Mouse (Mus musculus) olfactory bulb, adult 2 months (tissue): ENCODE measurements around the gene Cfb. TPM values are rescaled to one million over a fixed set of nuclear protein-coding genes. Genes with fewer than 3 reads are reported as not detected.

Experiments used
- H3K27ac ChIP-seq: fragments of 200-500 bp; 2 replicates; pipeline ENCODE4 v1.5.1; 2012; ENCODE audit warnings: low read depth, low read length; ENCODE audit not compliant: insufficient read depth
- H3K4me1 ChIP-seq: fragments of 200-500 bp; 2 replicates; pipeline ENCODE4 v1.6.1; 2012; ENCODE audit warnings: low read length; ENCODE audit not compliant: control insufficient read depth, insufficient read depth
- H3K4me3 ChIP-seq: fragments of 200-500 bp; 2 replicates; pipeline ENCODE4 v1.5.1; 2012; ENCODE audit warnings: mild to moderate bottlenecking, low read depth, low read length, moderate library complexity; ENCODE audit not compliant: insufficient read depth
- CTCF ChIP-seq: fragments of 200-500 bp; IDR thresholded peaks from 2 replicates; pipeline ENCODE4 v1.5.1; 2012; ENCODE audit warnings: low read depth, mild to moderate bottlenecking, low read length, moderate library complexity; ENCODE audit not compliant: insufficient read depth
- POLR2A ChIP-seq: fragments of 200-500 bp; IDR thresholded peaks from 2 replicates; pipeline ENCODE4 v1.6.1; 2012; ENCODE audit warnings: mild to moderate bottlenecking, low read depth, low read length, moderate library complexity; ENCODE audit not compliant: insufficient read depth
- WGBS: fragments of 180-500 bp; shearing (Covaris S2); methylation state at CpG from one replicate; pipeline ENCODE4 v1.1.7; 2018; 5-methylcytosine and 5-hydroxymethylcytosine counted together
- polyA plus RNA-seq: library from polyadenylated mRNA; stranded (reverse); fragments of >200 nt; gene quantifications from 2 replicates; pipeline ENCODE4 v1.2.4, GENCODE M21; 2012; ENCODE audit warnings: low replicate concordance; ENCODE audit not compliant: missing spikeins, insufficient read depth, insufficient read length

Gene Cfb
- polyA plus RNA-seq, 1 experiment, result not detected

- TF ChIP-seq POLR2A (no peak), CTCF (no peak)
- no peak overlapping the region for H3K4me3 ChIP-seq
- H3K4me1 ChIP-seq, result no peaks in the 10 kb centered on the region
- 85% methylated on average over 5 of the region's 5 CpGs for WGBS
- H3K27ac ChIP-seq, result no peak overlapping the region
Observed at GRCm38 (mm10) chr17:34887942-34888341, 25.6 kb upstream of the Cfb start.

DNA sequence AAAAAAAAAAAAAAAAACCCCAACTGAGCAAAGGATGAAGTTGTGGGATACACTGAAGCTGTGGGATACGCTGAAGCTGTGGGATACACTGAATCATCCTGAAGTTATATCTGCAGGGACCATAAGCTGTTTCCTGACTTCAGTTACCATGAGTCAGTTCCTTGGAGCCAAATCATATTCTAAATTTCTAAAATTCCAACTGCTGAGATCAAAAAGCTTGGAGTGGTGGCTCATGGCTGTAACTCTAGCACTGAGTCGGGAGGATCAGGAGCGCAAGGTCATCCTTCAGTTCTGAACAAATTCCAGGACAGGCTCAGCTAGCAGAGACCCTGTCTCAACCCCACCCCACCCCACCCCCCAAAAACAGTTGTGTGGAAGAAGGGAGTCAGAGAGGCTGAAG is 23.3 kb upstream of the Cfb start:
- TF ChIP-seq POLR2A, result no peak
- no peak for TF ChIP-seq CTCF

DNA sequence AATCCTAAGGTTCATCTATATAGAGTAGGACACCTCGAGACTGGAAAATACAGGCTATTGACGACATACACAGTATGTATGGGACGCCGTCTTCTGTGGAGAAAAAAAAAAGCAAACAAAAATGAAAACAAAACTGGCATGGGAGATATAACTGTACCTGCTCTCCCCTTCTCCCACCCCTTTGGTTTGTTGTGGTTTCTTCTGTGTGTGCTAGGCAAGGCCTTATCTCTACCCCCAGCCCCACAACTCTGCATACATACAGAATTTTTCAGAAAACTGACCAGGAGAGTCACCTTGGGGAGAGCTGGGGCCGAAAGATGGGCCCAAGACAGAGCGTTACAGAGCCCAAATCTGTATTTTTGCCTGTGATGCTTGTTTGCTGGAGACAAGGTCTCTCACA is 22.4 kb upstream of the Cfb start:
- H3K27ac ChIP-seq, result no peak overlapping the region
- TF ChIP-seq CTCF (no peak), POLR2A (no peak)
- no peak overlapping the region for H3K4me3 ChIP-seq
- 92% methylated on average over 6 of the region's 6 CpGs for WGBS
- H3K4me1 ChIP-seq, result no peaks in the 10 kb centered on the region

More for the DNA sequence above, 23.3 kb upstream of the Cfb start:
- Histone ChIP-seq H3K27ac (no peak overlapping the region), H3K4me3 (no peak overlapping the region), H3K4me1 (no peaks in the 10 kb centered on the region)
- WGBS, result 91% methylated on average over 3 of the region's 3 CpGs

DNA sequence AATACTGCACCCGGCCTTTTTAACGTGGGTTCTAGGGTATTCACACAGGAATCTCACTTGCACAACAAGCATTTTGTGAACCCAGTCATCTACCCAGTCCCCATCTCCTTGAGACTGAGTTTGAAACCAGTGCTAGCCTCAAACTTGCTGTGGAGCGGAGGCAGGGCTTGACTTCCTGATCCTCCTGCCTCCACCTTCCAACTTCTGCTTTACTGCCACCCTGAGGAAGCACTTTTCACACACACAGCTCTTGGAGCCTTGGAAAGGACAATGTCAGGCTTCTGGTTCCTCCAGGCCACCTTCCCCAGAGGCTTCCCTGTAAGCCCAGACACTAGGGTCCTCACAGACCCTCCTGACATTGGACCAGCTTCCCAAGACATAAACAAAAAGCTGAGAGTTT is 21.0 kb upstream of the Cfb start:
- 54% methylated on average over 3 of the region's 3 CpGs for WGBS
- no peak overlapping the region for H3K27ac ChIP-seq
- H3K4me3 ChIP-seq, result no peak overlapping the region
- no peaks in the 10 kb centered on the region for H3K4me1 ChIP-seq
- no peak for TF ChIP-seq CTCF
- no peak for TF ChIP-seq POLR2A

- H3K4me3 ChIP-seq, result no peak within 1 kb of the TSS
- WGBS, result 22% methylated on average over 15 of the region's 15 CpGs
- no peaks in the 10 kb centered on the region for H3K4me1 ChIP-seq
- H3K27ac ChIP-seq, result no peak within 1 kb of the TSS
- no peak for TF ChIP-seq POLR2A
- TF ChIP-seq CTCF, result no peak
Observed at GRCm38 (mm10) chr17:34881683-34882310, 19.5 kb upstream of the Cfb start, which contains the start of gene Gm20547. Gm20547 (minus strand) TSS chr17:34882042.

DNA sequence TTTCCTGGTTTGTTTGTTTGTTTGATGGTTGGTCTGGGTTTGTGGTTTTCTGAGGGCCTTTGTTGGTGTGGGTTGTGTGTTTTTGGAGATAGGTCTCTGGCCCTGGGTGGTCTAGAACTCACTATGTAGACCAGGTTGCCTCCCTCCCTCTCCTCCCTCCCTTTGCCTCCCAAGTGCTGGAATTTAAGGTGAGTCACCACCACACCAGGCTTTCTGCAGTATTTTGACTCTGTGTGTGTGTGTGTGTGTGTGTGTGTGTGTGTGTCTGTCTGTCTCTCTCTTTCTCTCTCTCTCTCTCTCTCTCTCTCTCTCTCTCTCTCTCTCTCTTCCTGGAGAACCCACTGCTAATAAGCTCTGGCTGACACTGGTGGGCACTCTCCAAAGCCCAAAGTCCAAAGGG is 18.8 kb upstream of the Cfb start:
- no peak overlapping the region for H3K4me3 ChIP-seq
- H3K4me1 ChIP-seq, result no peaks in the 10 kb centered on the region
- H3K27ac ChIP-seq, result no peak overlapping the region
- TF ChIP-seq CTCF (no peak), POLR2A (no peak)

DNA sequence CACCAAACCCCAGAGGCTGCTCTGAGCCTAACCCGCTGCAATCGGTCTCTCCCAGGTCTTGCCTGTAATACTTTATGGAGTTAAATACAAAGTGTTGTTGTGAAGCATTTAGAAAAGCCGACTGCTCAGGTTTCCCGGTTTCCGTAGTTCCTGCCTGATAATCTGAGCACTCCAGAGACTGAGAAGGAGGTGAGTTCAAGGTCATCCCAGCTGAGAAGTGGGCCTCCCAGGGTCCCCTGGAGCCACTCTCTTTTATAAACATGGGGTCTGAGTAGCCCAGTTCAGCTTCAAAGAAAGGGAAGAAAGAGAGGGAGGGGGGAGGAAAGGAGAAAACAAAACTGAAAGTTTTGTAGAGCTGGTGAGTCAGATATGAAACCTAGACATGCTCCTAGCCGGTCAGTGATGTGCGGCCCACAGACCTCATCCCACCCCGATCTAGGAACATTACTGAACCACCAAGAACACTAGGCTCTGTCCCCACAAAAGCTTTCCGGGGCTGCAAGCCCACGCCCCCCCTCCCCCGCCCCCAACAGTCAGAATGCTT is 17.1 kb upstream of the Cfb start, which contains the start of gene Zbtb12:
Gene Zbtb12 (plus strand): TSS at position 148 of the 544 bp plus-strand sequence.
- no peak within 1 kb of the TSS for H3K4me3 ChIP-seq
- no peaks in the 10 kb centered on the region for H3K4me1 ChIP-seq
- no peak within 1 kb of the TSS for H3K27ac ChIP-seq
- TF ChIP-seq CTCF, result no peak
- no peak for TF ChIP-seq POLR2A
- WGBS, result 65% methylated on average over 11 of the region's 11 CpGs

DNA sequence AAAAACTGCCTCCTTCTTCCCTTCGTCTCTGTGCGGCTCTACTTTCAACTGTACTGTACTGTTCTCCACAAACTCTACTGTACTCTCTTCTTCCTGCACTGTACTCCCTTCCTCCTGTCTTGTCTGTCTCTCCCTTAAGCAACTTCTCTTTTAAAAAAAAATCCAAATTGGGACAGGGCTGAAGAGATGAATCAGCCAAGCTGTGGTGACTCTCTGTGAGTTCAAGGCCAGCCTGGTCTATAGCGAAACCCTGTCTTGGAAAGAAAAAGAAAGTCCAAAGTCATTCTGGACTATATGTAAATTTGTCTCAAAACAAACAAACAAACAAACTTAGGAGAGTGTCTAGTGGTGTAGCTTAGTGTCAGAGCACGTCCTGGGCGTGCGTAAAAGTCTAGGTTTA is 12.0 kb upstream of the Cfb start:
- no peaks in the 10 kb centered on the region for H3K4me1 ChIP-seq
- WGBS, result 90% methylated on average over 6 of the region's 6 CpGs
- TF ChIP-seq CTCF (no peak), POLR2A (no peak)
- H3K27ac ChIP-seq, result no peak overlapping the region
- no peak overlapping the region for H3K4me3 ChIP-seq

- no peaks in the 10 kb centered on the region for H3K4me1 ChIP-seq
- no peak overlapping the region for H3K27ac ChIP-seq
- TF ChIP-seq POLR2A (no peak), CTCF (no peak)
- no peak overlapping the region for H3K4me3 ChIP-seq
- 67% methylated on average over 7 of the region's 7 CpGs for WGBS
Observed at GRCm38 (mm10) chr17:34865981-34866380, 3.7 kb upstream of the Cfb start.
